Comparison of ENCODE assay signal across 16 mouse cellular contexts in the genomic region with DNA sequence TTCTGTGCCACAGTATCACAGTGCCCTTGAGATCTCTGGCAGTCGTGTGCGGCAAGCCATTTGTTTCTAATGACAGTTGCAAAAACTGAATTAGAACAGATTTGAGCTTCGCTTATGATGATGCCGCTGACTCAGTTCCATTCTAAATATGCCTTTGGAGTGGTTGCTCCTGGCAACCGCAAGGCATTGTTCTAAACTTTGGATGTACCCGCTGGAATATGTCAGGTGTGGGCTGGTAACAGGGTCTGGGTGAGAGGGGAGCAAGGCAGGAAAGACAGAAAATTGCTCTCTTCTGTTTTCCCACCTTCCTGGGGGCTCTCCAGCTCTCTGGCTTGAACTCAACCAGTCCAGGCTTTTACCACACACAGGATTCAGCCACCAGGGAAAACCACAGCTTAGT. TPM values are rescaled to one million over a fixed set of nuclear protein-coding genes. Genes with fewer than 3 reads are reported as not detected.
DNase-seq lines count a peak whose midpoint lies in the region; ATAC-seq and TF ChIP-seq lines count a peak whose summit lies in the region.
"Had no signal": no experiment of that assay in that cellular context is flagged by ENCODE, and none has a peak within 500 bp of the region (broad histone marks: within the 10 kb centered on the region; RNA-seq: fewer than 3 reads in every experiment).

No protein-coding gene starts in this region.

- no peak overlapping the region for H3K4me2 ChIP-seq in midbrain, embryonic 14.5 days (ENCODE audit: low read length)
- H3K4me2 ChIP-seq: embryonic facial prominence, embryonic 12.5 days; heart, embryonic 15.5 days; hindbrain, embryonic 12.5 days; limb, embryonic 13.5 days had no signal

- no peaks in the 10 kb centered on the region for H3K27me3 ChIP-seq in midbrain, embryonic 14.5 days (ENCODE audit: control insufficient read depth, insufficient read depth, low read length)
- H3K27me3 ChIP-seq: embryonic facial prominence, embryonic 12.5 days; heart, embryonic 15.5 days; hindbrain, embryonic 12.5 days; limb, embryonic 13.5 days had no signal

- H3K4me3 ChIP-seq in left cerebral cortex, adult 2 months: no peak overlapping the region
- H3K4me3 ChIP-seq in midbrain, embryonic 14.5 days (replicated peaks; ENCODE audit: low read depth, low read length): no peak overlapping the region
- H3K4me3 ChIP-seq: embryonic facial prominence, embryonic 12.5 days; heart, embryonic 15.5 days; hindbrain, embryonic 12.5 days; limb, embryonic 13.5 days had no signal

- H3K36me3 ChIP-seq in midbrain, embryonic 14.5 days (ENCODE audit: control insufficient read depth, insufficient read depth, low read length): no peaks in the 10 kb centered on the region
- H3K36me3 ChIP-seq: embryonic facial prominence, embryonic 12.5 days; heart, embryonic 15.5 days; hindbrain, embryonic 12.5 days; limb, embryonic 13.5 days had no signal

- 74% methylated on average over 6 of the region's 6 CpGs for WGBS in midbrain, embryonic 14.5 days

- TF ChIP-seq CTCF in left cerebral cortex, adult 2 months (IDR thresholded peaks at IDR 0.05): no peak

- H3K4me1 ChIP-seq in midbrain, embryonic 14.5 days (ENCODE audit: control insufficient read depth, insufficient read depth, low read length): no peaks in the 10 kb centered on the region
- H3K4me1 ChIP-seq: embryonic facial prominence, embryonic 12.5 days; hindbrain, embryonic 12.5 days; limb, embryonic 13.5 days had no signal

- intact Hi-C loops in left cerebral cortex, adult 2 months (cut with DNase I): loop anchor here (2.0 kb wide), 1 partner anchor 36 kb away; no protein-coding TSS in a partner anchor

- no peaks in the 10 kb centered on the region for H3K9me3 ChIP-seq in midbrain, embryonic 14.5 days (ENCODE audit: control insufficient read depth, low read length)
- H3K9me3 ChIP-seq: embryonic facial prominence, embryonic 12.5 days; heart, embryonic 15.5 days had no signal

- peak overlapping the region; percentile 84 for H3K27ac ChIP-seq in left cerebral cortex, adult 2 months
- no peak overlapping the region for H3K27ac ChIP-seq in midbrain, embryonic 14.5 days (replicated peaks; ENCODE audit: low read depth, low read length)
- H3K27ac ChIP-seq: embryonic facial prominence, embryonic 12.5 days; heart, embryonic 15.5 days; hindbrain, embryonic 12.5 days; limb, embryonic 13.5 days had no signal

- no peak for ATAC-seq in midbrain, embryonic 14.5 days (ENCODE audit: low FRiP score, low TSS enrichment)

- DNase-seq in adrenal gland, adult (ENCODE audit: inconsistent age in 2 of 2, low spot score in 1 of 2): peak; percentile 40 to 70
- no peak for DNase-seq in adrenal gland, postnatal 4 days (ENCODE audit: low spot score in 2 of 2)
- peak; percentile 79 for DNase-seq in right cerebral cortex, adult 18-20 months
- DNase-seq in right cerebral cortex, postnatal 4 days: no peak
- peak; percentile 43 to 63 for DNase-seq in left cerebral cortex, adult 2 months (ENCODE audit: extremely low spot score in 1 of 2, low spot score in 2 of 2)
- peak; percentile 85 for DNase-seq in telencephalon, adult 2 months (ENCODE audit: low read depth, low spot score)
- DNase-seq in thymus, postnatal 14 days: no peak
- DNase-seq in midbrain, embryonic 14.5 days: no peak
- DNase-seq: gastrocnemius, postnatal 25 days; kidney, adult 18-20 months; kidney, postnatal 25 days; retina, postnatal 1 day had no signal

- no peak overlapping the region for H3K9ac ChIP-seq in midbrain, embryonic 14.5 days (replicated peaks; ENCODE audit: low read length)
- H3K9ac ChIP-seq: embryonic facial prominence, embryonic 12.5 days; heart, embryonic 15.5 days; hindbrain, embryonic 12.5 days; limb, embryonic 13.5 days had no signal

RNA-seq across cellular contexts. Expression of a gene that starts 9.7 kb away (rescaled TPM):
- 1 to 10 TPM; 1.7 to 2.0 TPM for total RNA-seq in adrenal gland, postnatal 4 days (2021)
- 1 to 10 TPM; 2.2 to 3.3 TPM for total RNA-seq in left cerebral cortex, adult 2 months (2021)
- polyA plus RNA-seq in midbrain, embryonic 14.5 days (2014; fragmentation: Nextera tagmentation; extraction: Ambion mirVana): 2.1 and 3.0 TPM in 2 replicates

RNA-seq across cellular contexts. Expression of a gene that starts 39.9 kb away (rescaled TPM):
- total RNA-seq in adrenal gland, postnatal 4 days (2021): 10 to 100 TPM; 63.1 to 64.2 TPM
- total RNA-seq in left cerebral cortex, adult 2 months (2021): 100 to 1,000 TPM in 1 of 2 experiments, 10 to 100 TPM in 1; 95.3 to 106 TPM
- 48.0 and 50.2 TPM in 2 replicates for polyA plus RNA-seq in midbrain, embryonic 14.5 days (2014; fragmentation: Nextera tagmentation; extraction: Ambion mirVana)

RNA-seq across cellular contexts. Expression of a gene that starts 57.5 kb away (rescaled TPM):
- total RNA-seq in adrenal gland, postnatal 4 days (2021): 10 to 100 TPM; 41.8 to 44.7 TPM
- 10 to 100 TPM; 69.1 to 69.5 TPM for total RNA-seq in left cerebral cortex, adult 2 months (2021)
- 66.5 and 77.2 TPM in 2 replicates for polyA plus RNA-seq in midbrain, embryonic 14.5 days (2014; fragmentation: Nextera tagmentation; extraction: Ambion mirVana)

Comparison
In these comparisons a context has a peak if more than half of its experiments do, and no peak if none do; other contexts are left out.
1. DNase-seq: peak in adrenal gland, adult (2 of 2), right cerebral cortex, adult 18-20 months (single experiment), left cerebral cortex, adult 2 months (2 of 2) and telencephalon, adult 2 months (single experiment); none in adrenal gland, postnatal 4 days (0 of 2), right cerebral cortex, postnatal 4 days (single experiment), thymus, postnatal 14 days (single experiment) and midbrain, embryonic 14.5 days (single experiment).